Mouse (Mus musculus) Muller cell, postnatal 12 days (primary cell): ENCODE data around the gene Prss8.
"Not testable (repeated sequence)": the region's sequence is repeated elsewhere in the genome, so short reads cannot be mapped to it uniquely, and the experiment has no call there.

Experiments
- DNase-seq: peaks from one replicate; pipeline ENCODE4 v3.0.0-alpha.2; 2015; ENCODE audit errors: inconsistent ontology term

The Prss8 gene

GRCm38 (mm10) chr7:127929923-127930322 lies at the start of gene Prss8:
Prss8 (minus strand) TSS chr7:127930104.
- DNase-seq: no peak

- DNase-seq: no peak
These were observed 49.0 kb upstream of the Prss8 start for GRCm38 (mm10) chr7:127978856-127979255.

- no peak for DNase-seq
These were observed 44.6 kb upstream of the Prss8 start for GRCm38 (mm10) chr7:127974413-127974930.

- peak; percentile 91 for DNase-seq
These were observed 38.3 kb upstream of the Prss8 start for GRCm38 (mm10) chr7:127967922-127968828.

GRCm38 (mm10) chr7:127967004-127967921 lies 37.4 kb upstream of the Prss8 start, which contains the start of gene Fus:
Fus (plus strand) TSS chr7:127967457.
- DNase-seq: peak; percentile 97

- DNase-seq: no peak
These were observed 36.5 kb upstream of the Prss8 start for GRCm38 (mm10) chr7:127966371-127966918.

GRCm38 (mm10) chr7:127959364-127959763 lies 29.5 kb upstream of the Prss8 start:
- DNase-seq: no peak

GRCm38 (mm10) chr7:127952864-127953581 lies 23.1 kb upstream of the Prss8 start:
- DNase-seq: no peak

GRCm38 (mm10) chr7:127946470-127947023 lies 16.6 kb upstream of the Prss8 start, which contains the start of gene Prss36:
Prss36 (minus strand) TSS chr7:127946725.
- no peak for DNase-seq

- DNase-seq: no peak
These were observed 14.7 kb upstream of the Prss8 start for GRCm38 (mm10) chr7:127944614-127945013.

GRCm38 (mm10) chr7:127942097-127942496 lies 12.2 kb upstream of the Prss8 start:
- not testable (repeated sequence) for DNase-seq

- DNase-seq: no peak
These were observed 6.4 kb upstream of the Prss8 start for GRCm38 (mm10) chr7:127936216-127936884.

GRCm38 (mm10) chr7:127935748-127936159 lies 5.8 kb upstream of the Prss8 start:
- no peak for DNase-seq

GRCm38 (mm10) chr7:127935028-127935722 lies 5.3 kb upstream of the Prss8 start:
- DNase-seq: peak; percentile 93

- DNase-seq: no peak
These were observed 4.2 kb upstream of the Prss8 start for GRCm38 (mm10) chr7:127934075-127934474.

- peak; percentile 40 for DNase-seq
These were observed 2.5 kb upstream of the Prss8 start for GRCm38 (mm10) chr7:127932273-127933031.

- DNase-seq: peak; percentile 41
These were observed 1.6 kb upstream of the Prss8 start for GRCm38 (mm10) chr7:127931351-127932135.

- no peak for DNase-seq
These were observed 732 bp upstream of the Prss8 start for GRCm38 (mm10) chr7:127930636-127931035.
